Mouse (Mus musculus) C2C12 (cell line): ENCODE data around the gene Ctnnbl1.

Source experiments
- CTCF ChIP-seq: IDR thresholded peaks from one replicate; pipeline ENCODE4 v1.5.1; 2011; ENCODE audit not compliant: control insufficient read depth, insufficient read depth, insufficient read length
- MAX ChIP-seq: IDR thresholded peaks from one replicate; pipeline ENCODE4 v1.6.1; 2011; ENCODE audit warnings: mild to moderate bottlenecking, control low read depth
- MYOD1 ChIP-seq: IDR thresholded peaks from one replicate; pipeline ENCODE4 v1.6.1; 2011; ENCODE audit warnings: low read depth; ENCODE audit not compliant: control insufficient read depth, insufficient read length
- MYOG ChIP-seq: IDR thresholded peaks from one replicate; pipeline ENCODE4 v1.6.1; 2011; ENCODE audit not compliant: control insufficient read depth, insufficient read length; ENCODE audit errors: extremely low read depth

DNA sequence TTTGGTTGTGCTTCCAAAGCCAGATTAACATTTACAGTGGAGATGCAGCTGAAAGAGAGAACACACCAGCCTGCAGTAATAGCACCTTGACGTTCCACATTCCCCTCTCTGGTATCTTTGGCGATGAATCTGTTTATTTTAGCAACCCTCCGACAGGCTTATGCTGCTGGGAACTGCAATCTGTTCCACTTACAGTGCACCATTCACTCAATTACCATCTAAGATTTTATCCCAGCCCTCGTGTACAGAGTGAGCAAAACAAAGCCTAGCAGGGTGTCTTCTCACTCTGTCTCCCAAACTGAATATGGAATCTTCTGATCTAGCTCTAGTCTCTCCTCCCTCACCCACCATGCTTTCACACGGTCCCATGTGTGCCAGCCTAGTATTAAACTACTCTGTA lies 140.8 kb downstream of the Ctnnbl1 start:
- TF ChIP-seq CTCF (no peak), MYOD1 (no peak), MYOG (no peak), MAX (no peak)
